Mouse (Mus musculus): ENCODE results near the gene Atp2c1.

The Atp2c1 gene

DNA sequence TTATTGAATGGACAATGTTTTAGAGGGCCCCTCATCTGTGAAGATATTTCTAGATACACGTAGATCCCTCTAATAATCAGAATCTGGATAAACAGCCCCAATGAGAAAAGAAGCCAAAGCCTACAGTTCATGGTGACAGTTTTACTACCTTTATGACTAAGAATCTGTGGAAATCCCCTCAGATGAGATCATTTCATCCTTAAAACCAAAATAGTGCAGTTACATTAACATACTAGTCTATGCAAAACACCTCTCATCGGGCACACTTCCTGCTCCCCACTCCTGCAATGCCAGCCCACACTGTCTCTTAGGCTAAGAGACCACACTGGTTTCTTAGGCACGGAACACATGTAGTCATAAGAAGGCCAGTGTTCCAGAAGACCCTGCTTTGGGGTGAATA, 158.5 kb downstream of the Atp2c1 start:
- in situ Hi-C loops (cut with MseI, MboI) = no loop called here

DNA sequence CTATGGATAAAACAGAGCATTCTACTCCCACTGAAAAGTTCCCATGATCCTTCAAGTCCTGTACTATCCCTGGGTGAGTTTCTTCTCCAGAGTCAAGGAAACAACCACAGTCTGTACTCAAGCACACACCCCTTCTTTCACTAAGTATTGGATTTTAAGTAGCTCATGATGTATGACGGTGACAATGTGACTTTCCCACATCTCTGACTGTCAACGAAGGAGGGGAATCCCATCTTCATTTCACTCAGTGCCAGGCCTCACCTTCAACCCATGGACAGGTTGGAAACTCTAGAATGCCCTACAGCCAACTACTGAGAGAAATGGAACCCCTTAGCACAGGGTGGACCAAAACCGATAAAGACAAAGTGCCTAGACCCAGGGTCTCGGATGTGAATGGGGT, 160.9 kb downstream of the Atp2c1 start:
- in situ Hi-C loops (cut with MseI, MboI) = no loop called here

DNA sequence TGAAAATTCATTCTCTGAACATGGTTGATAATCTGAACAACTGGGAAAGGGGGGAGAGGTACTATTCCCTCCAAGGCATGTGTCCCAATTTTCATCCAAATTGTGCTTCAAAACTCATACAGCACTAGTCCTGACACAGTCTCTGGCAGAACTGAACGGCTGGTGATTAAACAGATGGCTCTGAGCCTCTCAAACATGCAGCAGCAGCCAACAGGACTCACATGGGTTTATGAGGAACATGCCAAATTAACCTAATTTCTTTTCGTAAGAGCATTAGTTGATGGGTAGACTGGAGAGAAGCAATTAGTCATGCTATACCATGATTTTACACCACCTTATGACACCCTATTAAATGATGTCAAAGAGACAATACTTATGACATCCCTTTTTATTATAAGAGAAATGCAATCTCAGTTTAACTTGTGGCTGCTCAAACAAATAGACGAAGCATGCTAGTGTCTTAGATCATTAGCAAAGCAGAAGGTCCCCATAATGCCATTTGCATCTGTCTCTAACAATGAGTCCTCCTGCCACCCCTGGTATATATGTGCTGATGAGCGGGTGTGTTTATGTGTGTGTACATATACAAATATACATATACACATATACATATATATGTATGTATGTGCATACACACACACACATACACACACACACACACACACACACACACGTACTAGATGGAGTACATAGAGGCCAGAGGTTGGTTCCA, 163.4 kb downstream of the Atp2c1 start:
- in situ Hi-C loops (cut with MseI, MboI) = no loop called here

DNA sequence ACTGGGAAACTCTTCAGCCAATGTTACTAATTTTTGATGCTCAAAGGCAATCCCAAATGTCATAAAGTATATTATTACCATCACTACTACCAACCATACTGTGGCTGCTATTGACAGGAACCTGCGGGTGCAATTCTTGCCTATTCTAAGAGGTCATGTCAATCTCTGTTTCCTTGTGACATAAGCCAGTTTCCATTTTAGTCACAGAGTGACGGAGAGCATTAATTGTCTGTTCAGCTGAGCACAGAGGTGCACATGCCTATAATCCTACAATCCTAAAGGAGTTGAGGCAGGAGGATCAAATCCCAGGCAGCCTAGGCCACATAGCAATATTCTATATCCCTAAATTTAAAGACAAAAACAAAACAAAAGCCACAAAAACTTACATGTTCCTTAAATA, 164.9 kb downstream of the Atp2c1 start:
- in situ Hi-C loops (cut with MseI, MboI) = no loop called here
